Mouse (Mus musculus) lung, adult 2 months (tissue): ENCODE results near the gene Oxct1. TPM values are rescaled to one million over a fixed set of nuclear protein-coding genes. Genes with fewer than 3 reads are reported as not detected.

Source experiments
- DNase-seq: peaks from one replicate; pipeline ENCODE4 v3.0.0; 2022
- H3K4me1 ChIP-seq: fragments of 200-500 bp; 2 replicates; pipeline ENCODE4 v1.6.1; 2011; ENCODE audit warnings: low read length; ENCODE audit not compliant: control insufficient read depth, insufficient read depth
- H3K4me3 ChIP-seq: fragments of 200-500 bp; replicated peaks from 2 replicates; pipeline ENCODE3; 2011; ENCODE audit warnings: low read depth, mild to moderate bottlenecking, control low read depth, low read length; ENCODE audit errors: extremely low read depth
- CTCF ChIP-seq: fragments of 200-500 bp; IDR thresholded peaks from 2 replicates; pipeline ENCODE4 v1.5.1; 2011; ENCODE audit warnings: mild to moderate bottlenecking, low read length, control low read depth; ENCODE audit not compliant: insufficient read depth
- POLR2A ChIP-seq: fragments of 200-500 bp; IDR thresholded peaks from 2 replicates; pipeline ENCODE4 v1.6.1; 2011; ENCODE audit warnings: low read depth, mild to moderate bottlenecking, control low read depth, low read length, borderline replicate concordance; ENCODE audit errors: extremely low read depth
- WGBS: fragments of 180-500 bp; shearing (Covaris S2); methylation state at CpG from one replicate; pipeline ENCODE4 v1.1.7; 2018; 5-methylcytosine and 5-hydroxymethylcytosine counted together
- polyA plus RNA-seq: library from polyadenylated mRNA; depleted of rRNA; stranded (reverse); fragments of >200 nt; gene quantifications from 2 replicates; pipeline ENCODE4 v1.2.3, GENCODE M21; 2012

The Oxct1 gene
- polyA plus RNA-seq, 1 experiment: 26.6 TPM

DNA sequence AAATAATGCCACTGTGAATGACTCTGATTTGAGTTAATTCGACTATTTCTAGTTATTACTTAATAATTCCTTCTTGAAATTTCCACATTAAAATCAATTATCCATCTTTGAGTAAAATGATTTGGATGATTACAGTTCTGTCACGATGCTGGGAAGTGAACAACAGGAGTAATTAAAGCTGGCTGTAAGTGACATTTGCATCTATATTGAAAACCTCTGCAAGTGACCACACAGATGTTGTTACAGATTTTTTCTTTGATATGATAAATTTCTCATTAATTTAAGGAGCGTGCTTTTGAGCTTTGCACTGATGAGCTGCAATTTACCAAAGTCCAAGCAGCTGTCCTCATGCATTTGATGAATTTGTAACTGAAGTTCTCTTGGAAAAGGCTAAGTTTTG, 64.4 kb downstream of the Oxct1 start:
- no peak overlapping the region for H3K4me3 ChIP-seq
- no peaks in the 10 kb centered on the region for H3K4me1 ChIP-seq
- TF ChIP-seq CTCF (no peak), POLR2A (no peak)
- DNase-seq: no peak
- 80% methylated on average over 3 of the region's 3 CpGs for WGBS

DNA sequence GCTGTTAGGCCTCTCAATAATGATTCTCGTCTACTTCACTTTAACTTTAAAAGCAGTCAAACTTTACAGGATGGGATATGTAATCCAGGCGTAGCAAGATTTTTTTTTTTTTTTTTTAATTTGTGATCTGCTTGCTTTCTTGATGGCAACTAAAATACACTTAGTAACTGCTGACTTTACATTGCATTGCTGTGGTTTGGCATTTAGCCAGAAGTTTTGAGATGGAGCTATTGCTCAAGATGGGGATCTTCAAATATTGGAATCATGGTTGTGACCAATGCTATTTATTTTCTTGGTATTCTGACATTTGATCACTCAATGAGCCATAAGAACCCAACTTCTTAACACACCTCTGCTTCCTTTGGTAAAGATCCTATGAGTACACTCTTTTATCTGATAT, 66.4 kb downstream of the Oxct1 start:
- no peak for DNase-seq
- 76% methylated on average over 2 of the region's 2 CpGs for WGBS
- Histone ChIP-seq H3K4me1 (no peaks in the 10 kb centered on the region), H3K4me3 (no peak overlapping the region)
- no peak for TF ChIP-seq CTCF
- no peak for TF ChIP-seq POLR2A

DNA sequence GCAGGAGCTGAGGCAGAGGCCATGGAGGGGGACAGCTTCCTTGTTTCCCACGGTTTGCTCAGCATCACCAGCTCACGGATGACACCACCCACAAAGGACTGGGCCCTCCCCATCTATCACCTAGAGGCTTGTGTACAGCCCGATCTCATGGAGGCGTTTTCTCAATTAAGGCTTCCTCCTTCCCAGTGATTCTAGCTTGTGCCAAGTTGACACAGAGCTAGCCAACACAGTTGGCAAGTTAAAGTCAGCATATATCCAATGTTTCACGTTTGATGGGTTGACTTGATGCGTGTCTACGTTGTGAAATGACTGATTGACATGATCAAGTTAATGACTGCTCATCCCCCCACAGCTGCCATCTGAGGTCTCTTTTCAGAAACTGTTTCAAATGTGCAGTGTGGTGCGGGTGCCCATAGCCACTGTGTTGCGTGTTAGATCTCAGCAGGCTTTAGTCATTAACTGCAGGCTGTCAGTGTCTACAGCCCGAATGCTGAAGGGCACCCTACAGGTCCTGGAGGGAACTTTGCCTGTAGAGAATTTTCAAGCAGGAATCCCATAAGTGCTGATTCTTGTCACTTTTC, 74.2 kb downstream of the Oxct1 start:
- TF ChIP-seq CTCF: no peak
- TF ChIP-seq POLR2A: no peak
- DNase-seq: no peak
- no peak overlapping the region for H3K4me3 ChIP-seq
- whole genome bisulfite sequencing: 88% methylated on average over 10 of the region's 10 CpGs
- no peaks in the 10 kb centered on the region for H3K4me1 ChIP-seq

- Histone ChIP-seq H3K4me1 (no peaks in the 10 kb centered on the region), H3K4me3 (no peak overlapping the region)
- no peak for DNase-seq
- no peak for TF ChIP-seq POLR2A
- no peak for TF ChIP-seq CTCF
- WGBS: 82% methylated on average over 10 of the region's 10 CpGs
Observed at GRCm38 (mm10) chr15:4101025-4101424, 74.8 kb downstream of the Oxct1 start.

- no peaks in the 10 kb centered on the region for H3K4me1 ChIP-seq
- TF ChIP-seq POLR2A: no peak
- no peak for TF ChIP-seq CTCF
- WGBS: 64% methylated on average over 12 of the region's 12 CpGs
Observed at GRCm38 (mm10) chr15:4104319-4104718, 78.1 kb downstream of the Oxct1 start.

DNA sequence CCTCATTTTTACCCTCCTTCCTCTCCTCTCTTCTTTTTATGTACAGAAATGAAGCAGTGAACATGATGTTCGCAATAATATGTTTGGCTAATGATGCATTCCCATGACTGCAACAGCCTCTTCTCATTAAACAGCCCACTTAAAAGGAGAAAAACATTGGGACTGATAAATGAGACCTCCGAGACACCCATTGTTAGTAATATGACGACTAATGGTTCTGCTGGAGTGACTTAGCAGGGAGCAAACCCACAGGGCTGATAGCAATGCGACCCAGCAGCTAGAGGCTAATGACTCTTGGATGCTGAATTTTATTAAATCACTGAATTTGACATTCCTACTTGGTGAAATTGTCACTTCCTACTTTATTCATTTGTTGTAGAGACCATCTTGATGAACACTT, 79.3 kb downstream of the Oxct1 start:
- H3K4me1 ChIP-seq: no peaks in the 10 kb centered on the region
- 79% methylated on average over 4 of the region's 4 CpGs for WGBS
- H3K4me3 ChIP-seq: no peak overlapping the region
- DNase-seq: no peak
- TF ChIP-seq CTCF (no peak), POLR2A (no peak)

More at GRCm38 (mm10) chr15:4104319-4104718, 78.1 kb downstream of the Oxct1 start:
- H3K4me3 ChIP-seq: no peak overlapping the region
- no peak for DNase-seq

DNA sequence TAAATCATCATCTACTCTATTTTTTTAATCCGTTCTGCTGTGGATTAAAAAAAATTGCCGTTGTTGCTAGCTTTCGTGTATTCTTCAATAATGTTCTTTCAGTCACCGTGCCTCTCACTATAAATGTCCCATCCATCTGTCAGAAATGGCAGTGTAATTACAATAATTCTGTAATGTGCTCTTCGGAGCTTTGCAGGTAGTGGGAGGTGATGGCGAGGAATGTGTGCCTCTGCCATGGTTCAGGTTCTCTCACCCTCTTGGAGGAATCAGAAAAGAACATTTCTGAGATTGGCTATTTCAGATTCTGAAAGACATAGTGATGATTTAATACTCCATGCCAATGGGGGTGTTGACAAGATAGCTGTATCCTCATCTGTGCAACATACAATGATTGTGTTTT, 93.8 kb downstream of the Oxct1 start:
- WGBS: 95% methylated on average over 6 of the region's 6 CpGs
- TF ChIP-seq POLR2A (no peak), CTCF (no peak)
- Histone ChIP-seq H3K4me1 (no peaks in the 10 kb centered on the region), H3K4me3 (no peak overlapping the region)
- DNase-seq: no peak

DNA sequence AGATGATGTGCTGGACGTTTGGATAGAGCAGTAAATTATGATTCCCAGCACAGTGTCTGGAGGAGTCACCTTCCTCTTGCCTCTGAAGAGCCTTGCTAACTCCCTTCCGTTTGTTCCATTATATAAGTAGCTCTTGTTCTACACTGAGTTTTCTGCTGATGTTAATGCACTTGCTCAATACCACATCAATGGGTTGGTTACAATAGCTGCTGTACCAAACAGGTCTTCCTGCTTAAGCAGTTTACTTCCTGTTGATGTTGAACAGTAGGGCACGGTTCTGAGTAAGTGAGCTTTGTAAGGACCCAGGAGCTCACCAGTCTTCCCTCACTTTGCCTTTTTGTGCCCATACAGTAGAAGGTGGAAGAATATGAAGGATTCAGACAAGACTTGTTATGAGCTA, 98.5 kb downstream of the Oxct1 start:
- TF ChIP-seq POLR2A (no peak), CTCF (no peak)
- no peaks in the 10 kb centered on the region for H3K4me1 ChIP-seq
- no peak overlapping the region for H3K4me3 ChIP-seq
- WGBS: 56% methylated on average over 3 of the region's 3 CpGs
- DNase-seq: no peak

DNA sequence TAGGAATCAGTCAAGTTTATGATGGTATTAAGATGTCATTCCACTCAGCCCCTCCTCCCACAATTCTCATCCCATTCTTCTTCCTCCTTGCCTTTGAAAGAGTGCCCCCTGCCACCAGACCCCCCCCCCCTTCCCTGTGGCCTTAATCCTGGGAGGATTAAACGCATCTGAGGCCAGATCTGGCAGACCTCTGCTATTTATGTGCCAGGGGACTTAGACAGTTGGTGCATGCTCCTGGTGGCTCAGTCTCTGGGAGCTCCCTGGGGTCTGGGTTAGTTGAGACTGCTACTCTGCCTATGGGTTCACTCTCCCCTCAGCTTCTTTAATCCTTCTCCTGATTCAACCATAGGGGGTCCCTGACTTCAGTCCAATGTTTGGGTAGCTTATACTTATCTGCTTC, 112.3 kb downstream of the Oxct1 start:
- no peaks in the 10 kb centered on the region for H3K4me1 ChIP-seq
- TF ChIP-seq POLR2A (no peak), CTCF (no peak)
- 42% methylated on average over 1 of the region's 1 CpGs for WGBS
- DNase-seq: no peak
- H3K4me3 ChIP-seq: no peak overlapping the region

DNA sequence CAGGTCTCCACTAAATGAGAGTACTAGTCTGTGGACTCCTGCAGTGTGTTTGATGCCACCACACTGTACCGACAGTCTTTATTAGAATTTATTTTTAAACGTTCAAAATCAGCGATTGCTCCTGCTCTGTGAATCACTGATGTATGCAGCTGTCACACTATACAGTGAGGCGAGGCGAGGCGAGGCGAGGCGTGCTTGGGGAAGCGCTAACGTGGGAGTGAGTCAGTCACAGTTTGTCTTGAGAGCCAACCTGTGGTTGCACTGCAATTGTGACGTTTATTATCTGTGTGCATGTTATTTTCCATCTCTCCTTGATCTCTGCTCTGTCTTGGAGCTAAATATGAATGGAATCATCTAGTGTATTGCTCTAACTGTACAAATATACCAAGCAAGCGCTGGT, 113.3 kb downstream of the Oxct1 start:
- 87% methylated on average over 12 of the region's 12 CpGs for WGBS
- no peak overlapping the region for H3K4me3 ChIP-seq
- no peaks in the 10 kb centered on the region for H3K4me1 ChIP-seq
- DNase-seq: no peak
- TF ChIP-seq CTCF (no peak), POLR2A (no peak)

DNA sequence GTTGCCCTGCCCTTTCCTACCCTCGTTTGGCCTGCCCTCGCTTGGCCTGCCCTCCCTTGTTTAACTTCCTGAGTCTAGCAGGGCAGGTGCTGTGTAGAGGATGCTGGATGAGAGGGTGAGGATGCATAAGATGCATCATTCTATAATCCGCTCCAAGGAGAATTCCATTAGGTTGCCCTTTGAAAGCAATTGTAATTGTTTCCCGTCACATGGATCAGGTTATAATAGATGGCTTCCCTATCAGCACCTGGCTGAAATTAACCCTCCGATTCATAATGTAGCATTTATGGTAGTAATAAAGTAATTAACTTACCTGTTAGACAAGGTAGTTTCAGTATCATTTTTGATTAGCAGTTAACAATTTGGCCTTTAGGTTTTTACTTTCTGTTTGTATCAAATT, 119.2 kb downstream of the Oxct1 start:
- DNase-seq: no peak
- TF ChIP-seq POLR2A (no peak), CTCF (no peak)
- 91% methylated on average over 5 of the region's 5 CpGs for WGBS
- no peaks in the 10 kb centered on the region for H3K4me1 ChIP-seq
- H3K4me3 ChIP-seq: no peak overlapping the region
